Mouse (Mus musculus) liver, embryonic 12.5 days (tissue): Measurements from ENCODE around the gene Hcrtr1. TPM values are rescaled to one million over a fixed set of nuclear protein-coding genes. Genes with fewer than 3 reads are reported as not detected.

ENCODE experiments used
- ATAC-seq: fragments of 200-750 bp; cut with Nextera tagmentation; 2 replicates; pipeline ENCODE4 v1.8.0; 2017; ENCODE audit warnings: moderate number of reproducible peaks, mild to moderate bottlenecking, moderate library complexity
- H3K27ac ChIP-seq: fragments of 300-500 bp; sonication (generic); 2 replicates; pipeline ENCODE4 v1.5.1; 2016; ENCODE audit warnings: mild to moderate bottlenecking
- H3K27me3 ChIP-seq: fragments of 300-500 bp; sonication (generic); replicated peaks from 2 replicates; pipeline ENCODE4 v1.6.1; 2016; ENCODE audit warnings: mild to moderate bottlenecking, moderate library complexity
- H3K36me3 ChIP-seq: fragments of 300-500 bp; sonication (generic); 2 replicates; pipeline ENCODE4 v1.6.1; 2016; ENCODE audit warnings: mild to moderate bottlenecking, moderate library complexity
- H3K4me1 ChIP-seq: fragments of 300-500 bp; sonication (generic); 2 replicates; pipeline ENCODE4 v1.6.1; 2016
- H3K4me2 ChIP-seq: fragments of 300-500 bp; sonication (generic); 2 replicates; pipeline ENCODE4 v1.6.1; 2016; ENCODE audit warnings: mild to moderate bottlenecking, moderate library complexity
- H3K4me3 ChIP-seq: fragments of 300-500 bp; sonication (generic); 2 replicates; pipeline ENCODE4 v1.5.1; 2016; ENCODE audit warnings: mild to moderate bottlenecking, moderate library complexity
- H3K9ac ChIP-seq: fragments of 300-500 bp; sonication (generic); 2 replicates; pipeline ENCODE4 v1.6.1; 2016; ENCODE audit warnings: mild to moderate bottlenecking, moderate library complexity
- H3K9me3 ChIP-seq: fragments of 300-500 bp; sonication (generic); replicated peaks from 2 replicates; pipeline ENCODE4 v1.6.1; 2016; ENCODE audit warnings: mild to moderate bottlenecking, moderate library complexity
- WGBS: fragments of 180-500 bp; shearing (Covaris S2); methylation state at CpG from one replicate; pipeline ENCODE4 v1.1.7; 2016; ENCODE audit not compliant: insufficient replicate concordance; 5-methylcytosine and 5-hydroxymethylcytosine counted together
- polyA plus RNA-seq: library from polyadenylated mRNA; unstranded; fragments of >200 nt; fragmentation: Nextera tagmentation; extraction: Ambion mirVana; gene quantifications from 2 replicates; pipeline ENCODE4 v1.2.1, GENCODE M21; 2016

The Hcrtr1 gene
- polyA plus RNA-seq, 1 experiment from 2014 or later = not detected

DNA sequence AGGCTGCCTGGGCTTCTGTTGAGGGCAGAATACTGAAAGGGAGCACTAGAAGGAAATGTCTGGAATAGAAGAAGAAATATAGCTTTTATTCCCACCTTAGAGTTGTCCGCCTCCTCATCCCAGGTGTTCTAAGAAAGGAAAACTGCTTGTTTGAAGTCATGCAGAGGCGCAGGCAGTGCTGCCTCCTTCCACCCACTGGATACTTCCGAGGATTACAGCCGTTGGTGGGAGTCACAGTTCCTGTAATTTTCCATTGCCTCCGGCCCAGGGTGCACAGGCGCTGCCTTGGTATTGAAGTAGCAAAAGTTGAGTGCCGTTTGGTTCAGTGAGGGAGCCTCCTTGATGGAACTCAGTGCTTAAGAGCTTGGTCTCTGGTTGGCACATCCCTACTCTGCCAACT is 29.1 kb downstream of the Hcrtr1 start:
- 85% methylated on average over 7 of the region's 7 CpGs for WGBS
- H3K27ac ChIP-seq = no peak overlapping the region
- H3K9ac ChIP-seq = no peak overlapping the region
- no peaks in the 10 kb centered on the region for H3K9me3 ChIP-seq
- H3K27me3 ChIP-seq = no peaks in the 10 kb centered on the region
- no peak overlapping the region for H3K4me2 ChIP-seq
- no peak overlapping the region for H3K4me3 ChIP-seq
- ATAC-seq = no peak
- peaks cover 10% of the 10 kb centered on the region; the same call in 1 of the 2 replicates for H3K36me3 ChIP-seq
- peaks cover 58% of the 10 kb centered on the region for H3K4me1 ChIP-seq

DNA sequence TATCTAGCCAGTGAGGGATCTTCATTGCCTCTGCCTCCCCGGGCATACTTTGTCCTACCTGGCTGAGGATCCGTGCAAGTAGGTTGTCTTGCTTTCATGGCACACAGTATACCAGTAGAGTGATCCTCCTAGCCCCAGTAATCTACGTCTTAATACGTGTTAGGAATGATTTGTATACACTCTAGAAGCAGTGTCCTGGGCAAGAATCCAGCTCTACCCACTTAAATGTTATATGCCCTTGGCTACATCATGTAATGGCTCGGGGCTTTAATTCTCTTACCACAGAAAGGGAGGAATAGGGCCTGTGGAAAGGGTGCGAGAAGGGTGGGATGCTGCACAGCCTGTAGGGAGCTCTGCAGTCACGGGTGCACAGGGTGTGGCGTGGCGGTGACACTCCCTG is 29.5 kb downstream of the Hcrtr1 start:
- Histone ChIP-seq H3K9me3 (no peaks in the 10 kb centered on the region), H3K4me3 (no peak overlapping the region), H3K4me1 (peaks cover 60% of the 10 kb centered on the region), H3K9ac (no peak overlapping the region), H3K27ac (no peak overlapping the region), H3K27me3 (no peaks in the 10 kb centered on the region), H3K4me2 (peak overlapping the region; percentile 72; the same call in 1 of the 2 replicates), H3K36me3 (peaks cover 10% of the 10 kb centered on the region; the same call in 1 of the 2 replicates)
- no peak for ATAC-seq
- 81% methylated on average over 9 of the region's 9 CpGs for WGBS

DNA sequence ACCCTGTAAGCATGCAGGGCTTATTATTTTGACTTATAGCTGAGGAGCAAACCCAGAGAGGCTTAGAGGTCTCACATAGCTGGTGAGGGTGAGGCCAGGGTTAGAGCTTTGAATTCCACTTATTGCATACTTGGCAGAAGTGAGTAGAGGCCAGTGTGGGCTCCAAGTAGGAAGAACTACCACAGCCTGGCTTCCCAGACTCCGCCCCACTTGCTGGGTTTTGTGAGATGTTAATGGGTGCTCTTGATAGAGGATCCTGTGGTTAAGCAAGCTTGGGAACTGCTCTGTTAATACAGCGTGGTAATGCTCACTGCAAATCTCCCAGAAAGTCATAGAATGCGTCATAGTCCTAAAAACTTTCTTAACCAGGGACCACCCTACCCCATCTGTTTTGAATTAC is 30.2 kb downstream of the Hcrtr1 start:
- H3K27ac ChIP-seq = peak overlapping the region; percentile 38; the same call in 1 of the 2 replicates

DNA sequence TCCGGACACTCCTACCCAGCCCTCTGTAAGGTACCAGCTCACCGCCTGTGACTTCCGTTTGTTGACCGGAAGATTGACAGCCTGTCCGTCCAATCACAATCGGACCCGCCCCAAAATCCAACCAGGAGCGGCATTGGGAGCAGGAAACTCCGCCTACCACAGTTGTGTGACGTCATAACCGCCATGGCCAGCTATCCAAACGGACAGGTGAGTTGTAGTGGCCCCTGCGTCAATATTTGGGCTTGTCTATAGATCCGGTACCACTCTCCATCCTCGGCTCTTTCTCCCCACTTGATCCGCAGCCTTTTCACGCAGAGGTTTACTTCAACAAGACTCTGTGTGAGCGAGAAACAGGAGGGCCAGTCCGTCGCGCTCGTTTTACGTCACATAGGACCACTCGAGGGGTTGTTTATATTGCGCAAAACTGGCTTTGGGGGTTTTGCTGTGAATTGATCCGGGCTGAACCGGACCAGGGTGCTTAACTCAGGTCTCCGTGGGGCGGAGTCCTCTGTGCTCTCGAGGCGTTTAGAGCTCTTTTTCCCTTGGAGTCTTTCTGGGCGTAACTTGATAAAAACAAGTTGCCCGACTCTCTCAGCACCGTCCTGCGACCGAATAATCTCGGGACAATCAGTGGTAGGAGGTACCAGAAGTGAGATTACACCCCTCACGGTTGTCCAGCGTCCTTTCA is 31.6 kb downstream of the Hcrtr1 start:
- ATAC-seq = peak; percentile 91
- H3K4me3 ChIP-seq = peak overlapping the region; percentile 83
- peaks cover 55% of the 10 kb centered on the region for H3K4me1 ChIP-seq
- peak overlapping the region; percentile 72 for H3K4me2 ChIP-seq
- peaks cover 2% of the 10 kb centered on the region; the same call in 1 of the 2 replicates for H3K36me3 ChIP-seq
- peaks cover 4% of the 10 kb centered on the region; the same call in 1 of the 2 replicates for H3K9me3 ChIP-seq
- H3K27ac ChIP-seq = peak overlapping the region; percentile 90
- H3K9ac ChIP-seq = peak overlapping the region; percentile 77
- H3K27me3 ChIP-seq = peaks cover 9% of the 10 kb centered on the region
- under 1% methylated on average over 39 of the region's 39 CpGs for whole genome bisulfite sequencing

More for the DNA sequence above, 30.2 kb downstream of the Hcrtr1 start:
- Histone ChIP-seq H3K4me3 (peak overlapping the region; percentile 83), H3K9me3 (peaks cover under 1% of the 10 kb centered on the region; the same call in 1 of the 2 replicates), H3K4me1 (peaks cover 64% of the 10 kb centered on the region), H3K4me2 (peak overlapping the region; percentile 72), H3K27me3 (no peaks in the 10 kb centered on the region), H3K9ac (peak overlapping the region; percentile 77), H3K36me3 (peaks cover 10% of the 10 kb centered on the region; the same call in 1 of the 2 replicates)
- WGBS = 56% methylated on average over 3 of the region's 3 CpGs
- ATAC-seq = no peak

DNA sequence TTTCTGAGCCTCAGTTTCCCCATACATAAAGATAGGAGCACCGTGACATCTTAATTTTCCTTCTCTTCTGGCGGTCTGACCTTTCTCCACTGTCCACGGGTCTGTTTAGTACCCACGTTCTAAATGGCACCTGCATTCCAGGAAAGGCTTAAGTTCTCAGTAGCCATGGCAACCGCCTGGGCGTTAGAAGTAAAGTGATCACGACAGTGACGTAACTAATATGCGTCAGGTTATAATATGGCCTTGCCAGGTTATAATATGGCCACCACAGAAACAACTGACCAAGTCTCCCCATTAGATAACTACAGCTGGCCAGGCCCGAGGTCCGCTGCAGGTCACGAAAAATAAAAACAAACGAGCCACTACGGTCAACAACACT is 32.1 kb downstream of the Hcrtr1 start:
- peaks cover 2% of the 10 kb centered on the region; the same call in 1 of the 2 replicates for H3K36me3 ChIP-seq
- 13% methylated on average over 14 of the region's 14 CpGs for WGBS
- peaks cover 14% of the 10 kb centered on the region for H3K27me3 ChIP-seq
- H3K9me3 ChIP-seq = peaks cover 4% of the 10 kb centered on the region; the same call in 1 of the 2 replicates
- H3K4me3 ChIP-seq = peak overlapping the region; percentile 83
- peak; percentile 53; the same call in 1 of the 2 replicates for ATAC-seq
- peaks cover 49% of the 10 kb centered on the region for H3K4me1 ChIP-seq
- peak overlapping the region; percentile 46 for H3K9ac ChIP-seq
- peak overlapping the region; percentile 69 for H3K27ac ChIP-seq
- peak overlapping the region; percentile 72 for H3K4me2 ChIP-seq

DNA sequence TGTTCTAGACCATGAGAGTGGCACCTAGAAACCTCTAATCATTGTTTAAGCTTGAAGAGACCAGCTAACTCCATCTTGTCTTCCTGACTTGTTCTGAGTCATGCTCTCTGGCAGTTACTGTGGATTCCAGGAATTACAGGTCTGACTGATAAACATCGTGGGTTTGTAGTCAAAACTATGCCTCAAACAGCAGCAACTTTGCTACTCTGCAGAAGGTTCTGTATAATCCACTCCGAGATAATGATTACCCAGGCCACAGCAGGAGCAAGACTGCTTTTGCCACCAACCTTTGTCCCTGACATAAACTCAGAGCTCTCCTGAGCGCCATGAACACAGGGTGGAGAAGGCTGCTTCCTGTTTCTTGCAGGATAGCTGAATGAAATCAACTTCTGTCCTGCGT is 34.6 kb downstream of the Hcrtr1 start:
- H3K9me3 ChIP-seq = peaks cover 4% of the 10 kb centered on the region; the same call in 1 of the 2 replicates
- H3K36me3 ChIP-seq = no peaks in the 10 kb centered on the region
- ATAC-seq = no peak
- H3K4me3 ChIP-seq = no peak overlapping the region
- H3K27ac ChIP-seq = no peak overlapping the region
- WGBS = 37% methylated on average over 4 of the region's 4 CpGs
- peaks cover 25% of the 10 kb centered on the region for H3K4me1 ChIP-seq
- H3K4me2 ChIP-seq = no peak overlapping the region
- H3K9ac ChIP-seq = no peak overlapping the region
- H3K27me3 ChIP-seq = peaks cover 37% of the 10 kb centered on the region

DNA sequence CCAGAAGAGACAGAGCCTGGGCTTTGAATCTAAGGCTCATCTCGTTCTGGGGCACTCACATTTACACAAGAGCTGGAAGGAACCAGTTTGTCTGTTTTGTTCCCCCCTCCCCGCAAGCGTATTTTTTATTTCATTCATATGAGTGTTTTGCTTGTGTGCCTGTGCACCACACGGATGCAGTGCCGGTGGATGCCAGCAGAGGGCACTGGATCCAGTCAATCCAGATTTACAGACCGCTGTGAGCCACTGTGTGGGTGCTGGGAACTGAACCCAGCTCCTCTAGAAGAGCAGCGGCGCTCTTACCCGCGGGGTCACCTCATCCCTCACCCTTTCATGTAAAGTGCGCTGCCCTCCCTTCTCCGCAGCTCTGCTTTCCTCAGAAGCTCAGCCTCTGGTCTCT is 35.5 kb downstream of the Hcrtr1 start:
- no peaks in the 10 kb centered on the region for H3K36me3 ChIP-seq
- peaks cover 45% of the 10 kb centered on the region for H3K27me3 ChIP-seq
- no peak overlapping the region for H3K4me3 ChIP-seq
- H3K9ac ChIP-seq = no peak overlapping the region
- peaks cover 16% of the 10 kb centered on the region for H3K4me1 ChIP-seq
- H3K4me2 ChIP-seq = no peak overlapping the region
- WGBS = 60% methylated on average over 12 of the region's 12 CpGs
- H3K9me3 ChIP-seq = peaks cover 4% of the 10 kb centered on the region; the same call in 1 of the 2 replicates
- ATAC-seq = no peak
- H3K27ac ChIP-seq = no peak overlapping the region

DNA sequence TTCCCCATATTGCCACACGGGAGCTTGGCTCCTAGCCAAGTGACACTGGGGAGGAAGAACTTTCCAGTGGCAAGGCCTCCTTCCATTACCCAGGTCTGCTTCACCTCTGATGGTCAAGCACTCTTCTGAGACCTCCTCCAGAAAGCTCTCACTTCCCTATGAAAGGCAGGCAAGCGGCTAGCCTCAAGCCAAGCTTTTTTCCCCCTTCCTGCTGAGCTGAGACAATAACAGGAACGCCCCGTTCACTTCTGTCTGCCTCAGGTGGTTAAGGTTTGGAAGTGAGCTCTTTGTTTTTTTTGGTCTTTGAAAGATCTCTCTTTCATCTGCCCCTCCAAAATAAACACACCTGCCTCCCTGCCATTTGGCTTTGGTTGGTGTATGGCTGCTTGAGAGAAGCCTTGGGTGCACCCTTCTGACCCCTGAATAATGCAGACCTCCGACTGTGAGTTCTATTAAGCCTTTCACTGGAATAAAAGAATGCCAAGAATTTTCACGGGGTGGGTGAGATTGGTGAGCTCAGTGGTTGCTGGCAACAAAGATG is 37.0 kb downstream of the Hcrtr1 start, which contains the start of gene Pef1:
Gene Pef1 (plus strand): TSS at position 448 of the 541 bp plus-strand sequence.
- peaks cover 4% of the 10 kb centered on the region; the same call in 1 of the 2 replicates for H3K9me3 ChIP-seq
- ATAC-seq = no peak
- H3K4me1 ChIP-seq = peaks cover 9% of the 10 kb centered on the region
- no peak within 1 kb of the TSS for H3K9ac ChIP-seq
- peaks cover 45% of the 10 kb centered on the region for H3K27me3 ChIP-seq
- no peaks in the 10 kb centered on the region for H3K36me3 ChIP-seq
- no peak within 1 kb of the TSS for H3K27ac ChIP-seq
- no peak within 1 kb of the TSS for H3K4me3 ChIP-seq
- H3K4me2 ChIP-seq = no peak within 1 kb of the TSS
- WGBS = 16% methylated on average over 6 of the region's 6 CpGs

DNA sequence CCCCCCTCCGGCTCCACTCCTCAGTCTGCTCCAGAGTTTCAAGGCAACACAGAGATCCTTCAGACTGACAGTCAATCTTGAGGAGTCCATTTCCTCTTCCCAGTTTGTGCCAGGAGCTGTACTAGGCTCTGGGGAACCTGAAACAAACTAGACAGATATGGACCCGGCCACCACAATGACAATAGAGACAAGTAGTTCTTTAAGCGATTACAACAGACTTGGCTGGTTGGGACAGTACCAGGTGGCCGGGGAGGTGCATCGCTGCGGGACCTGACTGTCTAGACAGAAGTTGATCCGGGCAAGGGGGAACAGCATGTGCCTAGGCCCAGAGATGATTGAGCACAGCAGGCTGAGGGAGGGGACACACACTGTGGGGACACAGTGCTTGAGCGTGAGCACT is 38.0 kb downstream of the Hcrtr1 start:
- 45% methylated on average over 8 of the region's 8 CpGs for WGBS
- no peak overlapping the region for H3K27ac ChIP-seq
- no peak overlapping the region for H3K4me2 ChIP-seq
- peaks cover 5% of the 10 kb centered on the region for H3K4me1 ChIP-seq
- peaks cover 4% of the 10 kb centered on the region; the same call in 1 of the 2 replicates for H3K9me3 ChIP-seq
- peaks cover 48% of the 10 kb centered on the region for H3K27me3 ChIP-seq
- H3K4me3 ChIP-seq = no peak overlapping the region
- no peak overlapping the region for H3K9ac ChIP-seq
- no peak for ATAC-seq
- no peaks in the 10 kb centered on the region for H3K36me3 ChIP-seq

DNA sequence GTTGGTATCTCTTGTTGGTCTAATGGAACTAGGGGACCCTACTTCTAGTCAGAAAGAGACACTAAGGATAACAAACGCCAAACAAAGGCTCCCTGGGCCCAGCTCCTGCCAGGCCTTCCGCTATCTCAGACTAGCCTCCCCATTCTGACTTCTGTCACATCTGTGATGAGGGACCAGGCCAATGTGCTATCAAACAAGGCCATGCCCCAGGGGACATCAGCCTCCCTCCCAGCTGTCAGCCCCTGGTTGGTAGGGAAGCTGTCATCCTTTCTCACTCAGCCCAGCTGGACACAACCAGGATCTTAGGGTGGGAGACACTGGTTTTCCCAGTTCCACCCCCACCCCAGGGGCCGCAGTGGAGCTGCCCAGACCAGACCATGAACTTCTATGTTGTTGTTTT is 44.0 kb downstream of the Hcrtr1 start:
- no peaks in the 10 kb centered on the region for H3K36me3 ChIP-seq
- WGBS = 49% methylated on average over 3 of the region's 3 CpGs
- H3K9me3 ChIP-seq = no peaks in the 10 kb centered on the region
- no peak for ATAC-seq
- peaks cover 72% of the 10 kb centered on the region for H3K27me3 ChIP-seq
- no peak overlapping the region for H3K9ac ChIP-seq
- H3K4me1 ChIP-seq = no peaks in the 10 kb centered on the region
- H3K27ac ChIP-seq = no peak overlapping the region
- H3K4me3 ChIP-seq = no peak overlapping the region
- no peak overlapping the region for H3K4me2 ChIP-seq

DNA sequence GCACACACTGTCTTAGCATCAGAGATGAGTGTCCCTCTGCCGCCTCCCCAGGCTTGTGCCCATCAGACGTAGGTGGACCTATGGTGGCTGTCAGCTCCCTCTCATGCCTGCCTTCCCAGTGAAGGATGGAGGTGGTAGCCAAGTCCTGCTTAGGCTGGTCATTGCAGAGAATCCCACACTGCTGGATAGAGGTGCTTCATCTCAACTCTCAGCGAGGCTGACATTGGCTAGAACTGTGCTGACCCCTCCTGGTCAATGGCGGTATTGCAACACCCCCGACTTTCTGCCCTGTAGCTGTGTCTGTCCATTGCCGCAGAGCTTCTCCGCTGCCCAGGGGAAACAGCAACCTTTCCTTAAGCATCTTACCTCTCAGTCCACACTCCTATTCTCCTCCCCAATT is 51.9 kb downstream of the Hcrtr1 start:
- Histone ChIP-seq H3K9ac (no peak overlapping the region), H3K9me3 (no peaks in the 10 kb centered on the region), H3K36me3 (no peaks in the 10 kb centered on the region), H3K4me1 (no peaks in the 10 kb centered on the region), H3K27ac (no peak overlapping the region), H3K4me2 (no peak overlapping the region), H3K27me3 (peaks cover 78% of the 10 kb centered on the region), H3K4me3 (no peak overlapping the region)
- 15% methylated on average over 7 of the region's 7 CpGs for WGBS
- no peak for ATAC-seq

DNA sequence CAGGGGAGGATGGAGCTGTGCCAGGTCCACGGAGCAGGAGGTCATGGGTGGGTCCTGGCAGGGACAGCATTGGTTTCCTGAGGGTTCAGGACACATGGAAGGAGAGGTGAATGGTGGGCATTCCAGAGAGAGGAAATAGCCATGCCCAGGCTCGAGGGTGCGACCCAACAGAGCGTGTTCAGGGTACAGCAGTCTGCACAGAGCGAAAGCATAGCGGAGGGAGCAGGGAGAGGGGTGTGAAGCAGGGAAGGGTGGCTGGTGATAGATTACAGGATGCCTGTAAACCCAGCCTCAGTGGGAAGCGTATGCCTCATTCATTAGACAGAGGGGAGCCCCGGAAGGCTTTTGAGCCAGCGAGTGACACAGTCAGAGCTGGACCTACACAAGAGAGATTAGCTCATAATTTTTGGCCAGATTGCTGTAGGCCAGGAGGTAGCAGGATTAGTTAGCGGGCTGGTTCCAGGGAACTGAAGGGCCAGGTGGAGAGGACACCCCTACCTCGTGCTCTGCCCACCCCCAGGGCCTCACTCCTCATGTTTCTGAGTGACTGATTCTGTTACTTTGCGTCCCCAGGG is 53.8 kb downstream of the Hcrtr1 start:
- ATAC-seq = no peak
- Histone ChIP-seq H3K9ac (no peak overlapping the region), H3K4me3 (no peak overlapping the region), H3K27me3 (peaks cover 67% of the 10 kb centered on the region), H3K4me1 (no peaks in the 10 kb centered on the region), H3K27ac (no peak overlapping the region), H3K36me3 (no peaks in the 10 kb centered on the region), H3K4me2 (no peak overlapping the region), H3K9me3 (no peaks in the 10 kb centered on the region)
- 61% methylated on average over 12 of the region's 12 CpGs for WGBS
